Mouse (Mus musculus): Measurements from ENCODE around the gene Tmem38a.

GRCm38 (mm10) chr8:72577941-72578340, 6.1 kb downstream of the Tmem38a start:
- TF ChIP-seq CTCF (IDR thresholded peaks at IDR 0.05; ENCODE audit: low read depth, low read length) = no peak
- TF ChIP-seq POLR2A (IDR thresholded peaks at IDR 0.05; ENCODE audit: borderline replicate concordance, low read depth, low read length) = no peak

Data from bone marrow macrophage, adult 2 months (primary cell).